Mouse (Mus musculus) C2C12 (cell line): ENCODE measurements at regions not wholly inside any gene's neighbourhood (a gene's known extent, or its start where the extent isn't known, plus 50 kb on each side); places are given as distances from the start of the nearest gene placed in this dataset.

Source experiments
- CEBPB ChIP-seq: IDR thresholded peaks from one replicate; pipeline ENCODE4 v1.6.1; 2011; ENCODE audit warnings: low read depth, mild to moderate bottlenecking, control low read depth, moderate library complexity
- CTCF ChIP-seq: IDR thresholded peaks from one replicate; pipeline ENCODE4 v1.5.1; 2011; ENCODE audit not compliant: control insufficient read depth, insufficient read depth, insufficient read length
- FOSL1 ChIP-seq: IDR thresholded peaks from one replicate; pipeline ENCODE4 v1.8.0; 2011; ENCODE audit warnings: mild to moderate bottlenecking, low read length; ENCODE audit not compliant: poor library complexity, insufficient read depth, severe bottlenecking
- MAX ChIP-seq: IDR thresholded peaks from one replicate; pipeline ENCODE4 v1.6.1; 2011; ENCODE audit warnings: mild to moderate bottlenecking, control low read depth
- MYOD1 ChIP-seq: IDR thresholded peaks from one replicate; pipeline ENCODE4 v1.6.1; 2011; ENCODE audit warnings: low read depth; ENCODE audit not compliant: control insufficient read depth, insufficient read length
- MYOG ChIP-seq: IDR thresholded peaks from one replicate; pipeline ENCODE4 v1.6.1; 2011; ENCODE audit not compliant: control insufficient read depth, insufficient read length; ENCODE audit errors: extremely low read depth
- USF1 ChIP-seq: IDR thresholded peaks from one replicate; pipeline ENCODE4 v1.6.1; 2011; ENCODE audit warnings: low read depth, mild to moderate bottlenecking, control low read depth, moderate library complexity

GRCm38 (mm10) chr3:78899446-78900230, 386.7 kb downstream of the Rapgef2 start:
- TF ChIP-seq CTCF (no peak), MYOG (no peak), MYOD1 (no peak), USF1 (no peak), CEBPB (no peak), MAX (no peak), FOSL1 (no peak)
